Mouse (Mus musculus) myocyte (in vitro differentiated cells): Measurements from ENCODE around the gene Afg1l. TPM values are rescaled to one million over a fixed set of nuclear protein-coding genes. Genes with fewer than 3 reads are reported as not detected.
A peak's percentile ranks its signal among the peaks of the same experiment; 100 is the strongest.

Experiments
- H3K27me3 ChIP-seq: one replicate; pipeline ENCODE4 v1.6.1; 2011; ENCODE audit not compliant: control insufficient read depth, insufficient read depth, insufficient read length
- H3K36me3 ChIP-seq: one replicate; pipeline ENCODE4 v1.6.1; 2011; ENCODE audit not compliant: control insufficient read depth, insufficient read depth
- H3K4me2 ChIP-seq: one replicate; pipeline ENCODE4 v1.6.1; 2011; ENCODE audit warnings: low read depth, control low read depth
- H3K4me3 ChIP-seq: one replicate; pipeline ENCODE4 v1.5.1; 2011; ENCODE audit warnings: mild to moderate bottlenecking, control low read depth, moderate library complexity
- H3K79me2 ChIP-seq: one replicate; pipeline ENCODE4 v1.6.1; 2011; ENCODE audit not compliant: control insufficient read depth, insufficient read depth
- H3ac ChIP-seq: one replicate; pipeline ENCODE4 v1.6.1; 2011; ENCODE audit not compliant: control insufficient read depth, insufficient read length
- CEBPB ChIP-seq: IDR thresholded peaks from 2 replicates; pipeline ENCODE4 v1.6.1; 2011; ENCODE audit warnings: mild to moderate bottlenecking, moderate library complexity; ENCODE audit not compliant: poor library complexity, insufficient read depth, severe bottlenecking
- E2F4 ChIP-seq: IDR thresholded peaks from one replicate; pipeline ENCODE4 v1.6.1; 2011; ENCODE audit warnings: mild to moderate bottlenecking, control low read depth, moderate library complexity; ENCODE audit not compliant: insufficient read depth
- MAX ChIP-seq: IDR thresholded peaks from one replicate; pipeline ENCODE4 v1.6.1; 2011; ENCODE audit warnings: low read depth, mild to moderate bottlenecking, control low read depth
- MYOD1 ChIP-seq, 3 experiments: IDR thresholded peaks; one replicate each; pipeline ENCODE4 v1.6.1; 2011; ENCODE audit warnings: control low read depth in 2 of 3, low read depth in 2 of 3, mild to moderate bottlenecking in 2 of 3, moderate library complexity in 1 of 3; ENCODE audit not compliant: insufficient read length in 2 of 3, control insufficient read depth in 1 of 3
- MYOG ChIP-seq, 3 experiments: IDR thresholded peaks; one replicate each; pipeline ENCODE4 v1.6.1; 2011; ENCODE audit warnings: control low read depth in 2 of 3, low read depth in 2 of 3, mild to moderate bottlenecking in 2 of 3; ENCODE audit not compliant: insufficient read length in 2 of 3, control insufficient read depth in 1 of 3, insufficient read depth in 1 of 3
- POLR2A ChIP-seq: IDR thresholded peaks from one replicate; pipeline ENCODE4 v1.6.1; 2011; ENCODE audit warnings: low read depth, mild to moderate bottlenecking, control low read depth, moderate library complexity; ENCODE audit not compliant: insufficient read length
- POLR2AphosphoS2 ChIP-seq: IDR thresholded peaks from one replicate; pipeline ENCODE4 v1.6.1; 2011; ENCODE audit warnings: low read depth, control low read depth; ENCODE audit not compliant: insufficient read length
- REST ChIP-seq: IDR thresholded peaks from one replicate; pipeline ENCODE4 v1.6.1; 2011; ENCODE audit warnings: mild to moderate bottlenecking, control low read depth, moderate library complexity; ENCODE audit not compliant: insufficient read depth, insufficient read length
- SRF ChIP-seq: IDR thresholded peaks from one replicate; pipeline ENCODE4 v1.6.1; 2011; ENCODE audit warnings: low read depth; ENCODE audit not compliant: control insufficient read depth, insufficient read length
- TCF12 ChIP-seq: IDR thresholded peaks from one replicate; pipeline ENCODE4 v1.6.1; 2011; ENCODE audit warnings: mild to moderate bottlenecking, control low read depth; ENCODE audit not compliant: poor library complexity, insufficient read depth, severe bottlenecking
- TCF3 ChIP-seq: IDR thresholded peaks from one replicate; pipeline ENCODE4 v1.6.1; 2011; ENCODE audit warnings: low read depth, control low read depth; ENCODE audit not compliant: insufficient read length
- USF1 ChIP-seq: IDR thresholded peaks from one replicate; pipeline ENCODE4 v1.6.1; 2011; ENCODE audit warnings: low read depth, mild to moderate bottlenecking, control low read depth, moderate library complexity
- polyA plus RNA-seq: library from polyadenylated mRNA; unstranded; fragments of >200 nt; fragmentation: generic; extraction: Trizol; gene quantifications from one replicate; pipeline ENCODE4 v1.2.1, GENCODE M21; 2012; ENCODE audit warnings: missing spikeins

Afg1l gene
- polyA plus RNA-seq, 1 experiment, result 6.5 TPM

DNA sequence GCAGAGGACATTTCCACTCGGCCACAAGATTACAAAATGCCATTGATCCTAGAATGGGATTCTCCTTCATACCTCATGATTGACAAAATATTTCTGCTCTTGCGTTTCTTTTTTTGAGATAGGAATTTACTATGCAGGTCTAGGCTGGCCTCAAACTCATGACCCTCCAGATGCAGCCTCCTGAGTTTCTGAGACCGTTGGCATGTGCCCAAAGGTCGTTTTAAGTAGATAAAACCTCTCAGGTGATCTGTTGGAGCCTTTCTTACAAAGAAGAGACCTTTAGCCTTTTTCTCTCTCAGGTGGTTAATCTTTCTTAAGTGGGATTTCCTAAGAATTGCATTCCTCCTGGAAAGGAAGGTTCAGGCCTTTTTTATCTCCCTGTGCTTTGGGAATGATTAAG, 14.6 kb upstream of the Afg1l start:
- H3ac ChIP-seq, result no peak overlapping the region
- H3K4me2 ChIP-seq, result no peak overlapping the region
- H3K79me2 ChIP-seq, result no peaks in the 10 kb centered on the region
- no peaks in the 10 kb centered on the region for H3K36me3 ChIP-seq
- no peaks in the 10 kb centered on the region for H3K27me3 ChIP-seq
- H3K4me3 ChIP-seq, result no peak overlapping the region
- TF ChIP-seq CEBPB (no peak), TCF12 (no peak), POLR2AphosphoS2 (no peak), USF1 (no peak), TCF3 (no peak), POLR2A (no peak), REST (no peak), MYOD1 (IDR thresholded peaks at IDR 0.05; ENCODE audit: control insufficient read depth in 1 of 3, insufficient read length in 2 of 3, low read depth in 2 of 3) (no peak), E2F4 (no peak), MAX (no peak), MYOG (IDR thresholded peaks at IDR 0.05; ENCODE audit: control insufficient read depth in 1 of 3, insufficient read depth in 1 of 3, insufficient read length in 2 of 3, low read depth in 2 of 3) (no peak), SRF (no peak)

DNA sequence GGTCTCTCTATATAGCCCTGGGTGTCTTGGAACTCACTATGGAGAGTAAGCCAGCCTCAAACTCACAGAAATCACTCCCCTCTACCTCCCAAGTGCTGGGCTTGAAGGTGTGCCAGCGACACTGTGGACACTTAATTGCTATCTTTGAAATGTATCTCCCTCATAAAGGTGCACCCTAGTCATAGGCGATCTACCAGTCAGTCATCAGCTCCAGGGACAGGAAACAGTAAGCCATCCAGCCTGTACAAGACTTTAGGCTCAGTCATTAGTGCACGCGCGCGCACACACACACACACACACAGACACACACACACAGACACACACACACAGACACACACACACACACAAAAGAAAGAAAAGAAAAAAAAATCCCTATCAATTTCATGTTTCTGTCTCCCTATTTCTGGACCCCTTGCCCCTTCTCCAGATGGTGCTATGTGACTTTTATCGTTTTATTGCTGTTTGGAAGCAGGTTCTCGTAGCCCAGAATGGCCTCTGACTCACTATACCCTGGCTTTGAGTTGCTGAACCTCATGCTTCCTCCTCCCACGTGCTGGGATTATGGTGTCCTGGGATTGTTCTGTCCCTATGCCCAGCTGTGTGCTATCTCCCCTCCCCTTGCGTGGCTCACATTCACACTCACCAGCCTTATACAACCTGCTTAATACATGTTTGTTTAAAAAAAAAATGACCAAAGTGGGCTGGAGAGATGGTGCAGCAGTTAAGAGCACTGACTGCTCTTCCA, 13.8 kb upstream of the Afg1l start:
- H3K27me3 ChIP-seq, result no peaks in the 10 kb centered on the region
- no peak overlapping the region for H3K4me3 ChIP-seq
- TF ChIP-seq TCF12, result no peak
- TF ChIP-seq CEBPB, result no peak
- TF ChIP-seq TCF3, result no peak
- TF ChIP-seq POLR2A, result no peak
- peak; percentile 25 for TF ChIP-seq USF1
- no peak for TF ChIP-seq E2F4
- TF ChIP-seq MYOG (IDR thresholded peaks at IDR 0.05; ENCODE audit: control insufficient read depth in 1 of 3, insufficient read depth in 1 of 3, insufficient read length in 2 of 3, low read depth in 2 of 3), result no peak
- no peak for TF ChIP-seq POLR2AphosphoS2
- peak in 1 of 3 experiments; percentile 26 for TF ChIP-seq MYOD1 (IDR thresholded peaks at IDR 0.05; ENCODE audit: control insufficient read depth in 1 of 3, insufficient read length in 2 of 3, low read depth in 2 of 3)
- TF ChIP-seq REST, result no peak
- no peak for TF ChIP-seq MAX
- H3K36me3 ChIP-seq, result no peaks in the 10 kb centered on the region
- H3ac ChIP-seq, result no peak overlapping the region
- H3K79me2 ChIP-seq, result no peaks in the 10 kb centered on the region
- H3K4me2 ChIP-seq, result no peak overlapping the region

- Histone ChIP-seq H3K79me2 (no peaks in the 10 kb centered on the region), H3K4me2 (no peak overlapping the region), H3K4me3 (no peak overlapping the region), H3K36me3 (no peaks in the 10 kb centered on the region), H3ac (no peak overlapping the region), H3K27me3 (no peaks in the 10 kb centered on the region)
- TF ChIP-seq POLR2A, result no peak
- no peak for TF ChIP-seq SRF
- TF ChIP-seq POLR2AphosphoS2, result no peak
- no peak for TF ChIP-seq USF1
- TF ChIP-seq TCF12, result no peak
- TF ChIP-seq MAX, result no peak
- no peak for TF ChIP-seq MYOD1 (IDR thresholded peaks at IDR 0.05; ENCODE audit: control insufficient read depth in 1 of 3, insufficient read length in 2 of 3, low read depth in 2 of 3)
- no peak for TF ChIP-seq REST
- no peak for TF ChIP-seq TCF3
- TF ChIP-seq MYOG (IDR thresholded peaks at IDR 0.05; ENCODE audit: control insufficient read depth in 1 of 3, insufficient read depth in 1 of 3, insufficient read length in 2 of 3, low read depth in 2 of 3), result no peak
- TF ChIP-seq E2F4, result no peak
- TF ChIP-seq CEBPB, result no peak
Measured at GRCm38 (mm10) chr10:42491158-42491557, 12.8 kb upstream of the Afg1l start.

- TF ChIP-seq TCF3 (no peak), CEBPB (no peak), POLR2AphosphoS2 (no peak), USF1 (no peak)
- H3ac ChIP-seq, result no peak overlapping the region
- no peaks in the 10 kb centered on the region for H3K36me3 ChIP-seq
- H3K4me3 ChIP-seq, result no peak overlapping the region
- H3K4me2 ChIP-seq, result no peak overlapping the region
- no peaks in the 10 kb centered on the region for H3K79me2 ChIP-seq
- H3K27me3 ChIP-seq, result no peaks in the 10 kb centered on the region
Measured at GRCm38 (mm10) chr10:42488606-42489296, 10.4 kb upstream of the Afg1l start.
